Comparison of ENCODE assay signal across 10 mouse cellular contexts in genomic region chr7:16366133-16366646, GRCm38 (mm10). TPM values are rescaled to one million over a fixed set of nuclear protein-coding genes. Genes with fewer than 3 reads are reported as not detected.
DNase-seq lines count a peak whose midpoint lies in the region; ATAC-seq and TF ChIP-seq lines count a peak whose summit lies in the region.
"Had no signal": no experiment of that assay in that cellular context is flagged by ENCODE, and none has a peak within 500 bp of the region (broad histone marks: within the 10 kb centered on the region; RNA-seq: fewer than 3 reads in every experiment).

No protein-coding gene starts in this region.

- H3K27me3 ChIP-seq in heart, adult 2 months (ENCODE audit: control insufficient read depth, insufficient read depth, low read length) = no peaks in the 10 kb centered on the region
- H3K27me3 ChIP-seq in heart, embryonic 12.5 days (replicated peaks) = no peaks in the 10 kb centered on the region
- no peaks in the 10 kb centered on the region for H3K27me3 ChIP-seq in E14TG2a.4 (ENCODE audit: insufficient read depth, low read length)
- H3K27me3 ChIP-seq: embryonic facial prominence, embryonic 13.5 days; heart, embryonic 15.5 days had no signal

- WGBS in heart, adult 2 months = 58% methylated on average over 10 of the region's 10 CpGs
- 74% methylated on average over 10 of the region's 10 CpGs for WGBS in heart, embryonic 12.5 days

- H3K36me3 ChIP-seq in heart, adult 2 months (ENCODE audit: control insufficient read depth, insufficient read depth, low read length) = peaks cover 32% of the 10 kb centered on the region
- H3K36me3 ChIP-seq in heart, embryonic 12.5 days = peaks cover 90% of the 10 kb centered on the region
- peaks cover 99% of the 10 kb centered on the region for H3K36me3 ChIP-seq in E14TG2a.4 (ENCODE audit: insufficient read depth, low read length)

- no peak for TF ChIP-seq POLR2A in heart, adult 2 months (IDR thresholded peaks at IDR 0.05; ENCODE audit: insufficient read depth, low read depth, low read length)
- no peak for TF ChIP-seq POLR2A in bone marrow macrophage, adult 2 months (IDR thresholded peaks at IDR 0.05; ENCODE audit: borderline replicate concordance, low read depth, low read length)

- TF ChIP-seq EP300 in heart, adult 2 months (IDR thresholded peaks at IDR 0.05; ENCODE audit: insufficient read depth, low read depth, low read length) = no peak

- no peak overlapping the region for H3K4me2 ChIP-seq in heart, embryonic 12.5 days
- H3K4me2 ChIP-seq: embryonic facial prominence, embryonic 13.5 days; heart, embryonic 15.5 days had no signal

- no peak overlapping the region for H3K9ac ChIP-seq in heart, adult 2 months (ENCODE audit: low read depth, low read length)
- H3K9ac ChIP-seq in heart, embryonic 12.5 days = no peak overlapping the region
- H3K9ac ChIP-seq: embryonic facial prominence, embryonic 13.5 days; heart, embryonic 15.5 days had no signal

- H3K27ac ChIP-seq in heart, adult 2 months = peak overlapping the region; percentile 31; the same call in 1 of the 2 replicates
- H3K27ac ChIP-seq in heart, embryonic 12.5 days (ENCODE audit: poor library complexity, severe bottlenecking) = no peak overlapping the region
- peak overlapping the region; percentile 49 for H3K27ac ChIP-seq in bone marrow macrophage, adult 2 months (ENCODE audit: insufficient read depth, low read depth, low read length)
- no peak overlapping the region for H3K27ac ChIP-seq in left cerebral cortex, adult 2 months
- H3K27ac ChIP-seq: embryonic facial prominence, embryonic 13.5 days had no signal

- H3K4me1 ChIP-seq in heart, adult 2 months (ENCODE audit: control insufficient read depth, insufficient read depth, low read length) = peaks cover 8% of the 10 kb centered on the region
- H3K4me1 ChIP-seq in heart, embryonic 12.5 days (replicated peaks) = peaks cover 18% of the 10 kb centered on the region
- H3K4me1 ChIP-seq in E14TG2a.4 (replicated peaks; ENCODE audit: low read depth, low read length) = peaks cover 90% of the 10 kb centered on the region
- peaks cover 35% of the 10 kb centered on the region for H3K4me1 ChIP-seq in bone marrow macrophage, adult 2 months (ENCODE audit: control insufficient read depth, insufficient read depth, low read length)
- H3K4me1 ChIP-seq: embryonic facial prominence, embryonic 13.5 days had no signal

- no peak for TF ChIP-seq CTCF in heart, adult 2 months (IDR thresholded peaks at IDR 0.05)
- TF ChIP-seq CTCF in E14TG2a.4 (conservative IDR thresholded peaks at IDR 0.05; ENCODE audit: low read length) = no peak
- TF ChIP-seq CTCF in bone marrow macrophage, adult 2 months (IDR thresholded peaks at IDR 0.05; ENCODE audit: low read depth, low read length) = no peak
- no peak for TF ChIP-seq CTCF in left cerebral cortex, adult 2 months (IDR thresholded peaks at IDR 0.05)

- no peaks in the 10 kb centered on the region for H3K79me2 ChIP-seq in heart, adult 2 months (replicated peaks; ENCODE audit: control insufficient read depth, insufficient read depth, low read length)

- H3K4me3 ChIP-seq in heart, adult 2 months = no peak overlapping the region
- no peak overlapping the region for H3K4me3 ChIP-seq in heart, embryonic 12.5 days
- H3K4me3 ChIP-seq in E14TG2a.4 (replicated peaks; ENCODE audit: low read length) = peak overlapping the region; percentile 30
- H3K4me3 ChIP-seq in bone marrow macrophage, adult 2 months (ENCODE audit: insufficient read depth, low read length) = no peak overlapping the region
- H3K4me3 ChIP-seq in left cerebral cortex, adult 2 months = no peak overlapping the region
- H3K4me3 ChIP-seq: embryonic facial prominence, embryonic 13.5 days; heart, embryonic 15.5 days had no signal

- DNase-seq in heart, adult 2 months = peak; percentile 23 to 41
- DNase-seq in layer of hippocampus, adult 18-20 months (ENCODE audit: low spot score in 2 of 2) = no peak
- no peak for DNase-seq in left cerebral cortex, adult 2 months (ENCODE audit: extremely low spot score in 1 of 2, low spot score in 2 of 2)

- intact Hi-C loops in heart, adult 2 months (cut with DNase I) = no loop called here
- intact Hi-C loops in left cerebral cortex, adult 2 months (cut with DNase I) = no loop called here

- no peaks in the 10 kb centered on the region for H3K9me3 ChIP-seq in heart, embryonic 12.5 days (replicated peaks)
- no peaks in the 10 kb centered on the region for H3K9me3 ChIP-seq in E14TG2a.4 (ENCODE audit: low read length)
- H3K9me3 ChIP-seq: embryonic facial prominence, embryonic 13.5 days; heart, embryonic 15.5 days had no signal

- no peak for ATAC-seq in heart, embryonic 12.5 days (ENCODE audit: insufficient number of reproducible peaks, low FRiP score)
- 0 out of 2 replicates have a peak, but pooled peaks have one; percentile 26 for ATAC-seq in megakaryocyte progenitor cell, adult 5-6 weeks (replicated peaks; ENCODE audit: poor library complexity)
- ATAC-seq in megakaryocyte-erythroid progenitor cell, adult 5-6 weeks (replicated peaks; ENCODE audit: low FRiP score, low TSS enrichment, poor library complexity, severe bottlenecking) = no peak

RNA-seq across cellular contexts. Expression of gene Sae1, which starts 21.4 kb away (rescaled TPM):
- 10 to 100 TPM; 33.0 to 36.1 TPM for total RNA-seq in heart, adult 2 months (2021)
- 23.4 and 45.3 TPM in 2 replicates for polyA plus RNA-seq in heart, adult 2 months (2012; rRNA removed)
- polyA plus RNA-seq in heart, embryonic 12.5 days (2016; fragmentation: Nextera tagmentation; extraction: Ambion mirVana) = 232 and 254 TPM in 2 replicates
- 57.2 and 59.3 TPM in 2 replicates for polyA plus RNA-seq in bone marrow macrophage, adult 2 months (2012; ENCODE audit: insufficient read depth, insufficient read length, missing spikeins)
- 76.8 and 81.3 TPM in 2 replicates for total RNA-seq in megakaryocyte progenitor cell, adult 5-6 weeks (2015)
- total RNA-seq in megakaryocyte progenitor cell, adult 5-6 weeks (2017) = 429 and 547 TPM in 2 replicates
- total RNA-seq in megakaryocyte-erythroid progenitor cell, adult 5-6 weeks (2014; fragmentation: Nextera tagmentation) = 132 and 134 TPM in 2 replicates
- 478 and 490 TPM in 2 replicates for total RNA-seq in megakaryocyte-erythroid progenitor cell, adult 5-6 weeks (2017)
- total RNA-seq in layer of hippocampus, adult 18-20 months (2021) = 100 to 1,000 TPM in 1 of 2 experiments, 10 to 100 TPM in 1; 95.4 to 100 TPM
- 100 to 1,000 TPM; 100 to 105 TPM for total RNA-seq in left cerebral cortex, adult 2 months (2021)

RNA-seq across cellular contexts. Expression of gene Zc3h4, which starts 34.5 kb away (rescaled TPM):
- total RNA-seq in heart, adult 2 months (2021) = 10 to 100 TPM; 27.7 to 32.4 TPM
- polyA plus RNA-seq in heart, adult 2 months (2012; rRNA removed) = 17.7 and 17.8 TPM in 2 replicates
- 14.3 and 14.9 TPM in 2 replicates for polyA plus RNA-seq in heart, embryonic 12.5 days (2016; fragmentation: Nextera tagmentation; extraction: Ambion mirVana)
- 30.4 and 31.9 TPM in 2 replicates for polyA plus RNA-seq in bone marrow macrophage, adult 2 months (2012; ENCODE audit: insufficient read depth, insufficient read length, missing spikeins)
- total RNA-seq in megakaryocyte progenitor cell, adult 5-6 weeks (2015) = 36.5 and 38.7 TPM in 2 replicates
- 25.9 and 33.5 TPM in 2 replicates for total RNA-seq in megakaryocyte progenitor cell, adult 5-6 weeks (2017)
- 60.7 and 66.9 TPM in 2 replicates for total RNA-seq in megakaryocyte-erythroid progenitor cell, adult 5-6 weeks (2014; fragmentation: Nextera tagmentation)
- total RNA-seq in megakaryocyte-erythroid progenitor cell, adult 5-6 weeks (2017) = 29.5 and 39.1 TPM in 2 replicates
- total RNA-seq in layer of hippocampus, adult 18-20 months (2021) = 10 to 100 TPM; 55.9 to 56.9 TPM
- 10 to 100 TPM; 58.3 to 58.7 TPM for total RNA-seq in left cerebral cortex, adult 2 months (2021)

RNA-seq across cellular contexts. Expression of gene Bbc3, which starts 58.0 kb away (rescaled TPM):
- total RNA-seq in heart, adult 2 months (2021) = 1 to 10 TPM; 2.1 to 3.2 TPM
- polyA plus RNA-seq in heart, adult 2 months (2012; rRNA removed) = 2.4 and 3.3 TPM in 2 replicates
- 9.8 and 10.4 TPM in 2 replicates for polyA plus RNA-seq in heart, embryonic 12.5 days (2016; fragmentation: Nextera tagmentation; extraction: Ambion mirVana)
- 26.6 and 27.6 TPM in 2 replicates for polyA plus RNA-seq in bone marrow macrophage, adult 2 months (2012; ENCODE audit: insufficient read depth, insufficient read length, missing spikeins)
- total RNA-seq in megakaryocyte progenitor cell, adult 5-6 weeks (2015) = 0.25 and 1.8 TPM in 2 replicates
- total RNA-seq in megakaryocyte progenitor cell, adult 5-6 weeks (2017) = 0.84 and 1.2 TPM in 2 replicates
- 1.8 and 2.9 TPM in 2 replicates for total RNA-seq in megakaryocyte-erythroid progenitor cell, adult 5-6 weeks (2014; fragmentation: Nextera tagmentation)
- total RNA-seq in megakaryocyte-erythroid progenitor cell, adult 5-6 weeks (2017) = 3.1 and 4.4 TPM in 2 replicates
- 10 to 100 TPM in 1 of 2 experiments, 1 to 10 TPM in 1; 8.2 to 12.4 TPM for total RNA-seq in layer of hippocampus, adult 18-20 months (2021)
- total RNA-seq in left cerebral cortex, adult 2 months (2021) = 1 to 10 TPM; 9.1 to 9.7 TPM

Comparison
In these comparisons a context has a peak if more than half of its experiments do, and no peak if none do; other contexts are left out.
1. H3K27ac ChIP-seq: peak in heart, adult 2 months (single experiment) and bone marrow macrophage, adult 2 months (single experiment); none in heart, embryonic 12.5 days (single experiment) and left cerebral cortex, adult 2 months (single experiment).
2. DNase-seq: peak in heart, adult 2 months (2 of 2); none in layer of hippocampus, adult 18-20 months (0 of 2) and left cerebral cortex, adult 2 months (0 of 2).